Mouse (Mus musculus) effector memory CD4-positive, alpha-beta T cell, adult 7 months (primary cell): ENCODE measurements around the gene Smok2b. TPM values are rescaled to one million over a fixed set of nuclear protein-coding genes. Genes with fewer than 3 reads are reported as not detected.

Source experiments
- polyA plus RNA-seq: library from polyadenylated mRNA; unstranded; fragments of 100-300 nt; shearing (Covaris generic); gene quantifications from one replicate; pipeline ENCODE4 v1.2.1, GENCODE M21; 2017

Smok2b gene
- 1.9 TPM for polyA plus RNA-seq

DNA sequence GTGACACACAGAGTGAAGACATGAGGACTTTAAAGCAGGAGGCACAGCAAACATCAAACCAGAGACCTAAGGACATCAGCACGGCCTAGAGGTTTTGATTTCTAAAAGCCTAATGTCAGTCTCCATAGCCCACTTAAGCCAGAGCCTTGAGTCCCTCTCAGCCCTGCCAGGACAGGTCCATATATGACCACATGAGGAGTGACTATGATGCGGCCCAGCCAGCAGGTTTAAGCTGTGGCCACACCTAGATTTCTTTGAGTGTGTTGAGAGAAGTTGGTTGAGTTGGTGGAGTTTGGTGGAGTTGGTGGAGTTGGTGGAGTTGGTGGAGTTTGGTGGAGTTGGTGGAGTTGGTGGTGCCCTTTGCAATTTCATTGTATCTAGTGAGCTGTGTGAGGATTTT lies at the start of gene Smok2b:
TSS of gene Smok2b (plus strand) at position 301 of the 400 bp plus-strand sequence.

GRCm38 (mm10) chr17:13220888-13221287 lies 9.2 kb upstream of the Smok2b start, which contains the start of gene Smok2a:
TSS of gene Smok2a (plus strand) at chr17:13221188.

Other genes starting within 250 kb of the Smok2b start
- gene Wtap, start 236.1 kb upstream of the Smok2b start, polyA plus RNA-seq: 83.1 TPM
- 101 TPM for gene Sod2, start 223.4 kb upstream of the Smok2b start, polyA plus RNA-seq
- gene Gpr31b, start 178.0 kb upstream of the Smok2b start, polyA plus RNA-seq: not detected
- gene Tcp10b, start 169.2 kb upstream of the Smok2b start, polyA plus RNA-seq: not detected
- 0.18 TPM for gene Unc93a, start 98.4 kb upstream of the Smok2b start, polyA plus RNA-seq
- gene Smok2a, start 9.1 kb upstream of the Smok2b start, polyA plus RNA-seq: 0.71 TPM
- not detected for gene Tcp10c, start 124.3 kb downstream of the Smok2b start, polyA plus RNA-seq